Mouse (Mus musculus): ENCODE results near the gene Mybpc1. TPM values are rescaled to one million over a fixed set of nuclear protein-coding genes. Genes with fewer than 3 reads are reported as not detected.
"Not testable (repeated sequence)": the region's sequence is repeated elsewhere in the genome, so short reads cannot be mapped to it uniquely, and the experiment has no call there.

The Mybpc1 gene
- polyA plus RNA-seq, 1 experiment from 2014 or later, result 1.2 TPM

GRCm38 (mm10) chr10:88524016-88524415 lies 80.9 kb downstream of the Mybpc1 start:
- no peak for DNase-seq (ENCODE audit: low spot score)
- Histone ChIP-seq H3K27me3 (replicated peaks; ENCODE audit: low read depth, poor library complexity, severe bottlenecking) (no peaks in the 10 kb centered on the region), H3K36me3 (replicated peaks) (no peaks in the 10 kb centered on the region), H3K27ac (replicated peaks) (no peak overlapping the region), H3K4me3 (no peak overlapping the region), H3K9me3 (no peaks in the 10 kb centered on the region), H3K4me1 (no peaks in the 10 kb centered on the region)
- WGBS, result 81% methylated on average over 2 of the region's 2 CpGs

GRCm38 (mm10) chr10:88523212-88523611 lies 81.7 kb downstream of the Mybpc1 start:
- Histone ChIP-seq H3K27me3 (replicated peaks; ENCODE audit: low read depth, poor library complexity, severe bottlenecking) (no peaks in the 10 kb centered on the region), H3K4me1 (no peaks in the 10 kb centered on the region), H3K9me3 (no peaks in the 10 kb centered on the region), H3K4me3 (no peak overlapping the region), H3K36me3 (replicated peaks) (no peaks in the 10 kb centered on the region), H3K27ac (replicated peaks) (no peak overlapping the region)
- 80% methylated on average over 1 of the region's 1 CpGs for WGBS
- DNase-seq (ENCODE audit: low spot score), result no peak

DNA sequence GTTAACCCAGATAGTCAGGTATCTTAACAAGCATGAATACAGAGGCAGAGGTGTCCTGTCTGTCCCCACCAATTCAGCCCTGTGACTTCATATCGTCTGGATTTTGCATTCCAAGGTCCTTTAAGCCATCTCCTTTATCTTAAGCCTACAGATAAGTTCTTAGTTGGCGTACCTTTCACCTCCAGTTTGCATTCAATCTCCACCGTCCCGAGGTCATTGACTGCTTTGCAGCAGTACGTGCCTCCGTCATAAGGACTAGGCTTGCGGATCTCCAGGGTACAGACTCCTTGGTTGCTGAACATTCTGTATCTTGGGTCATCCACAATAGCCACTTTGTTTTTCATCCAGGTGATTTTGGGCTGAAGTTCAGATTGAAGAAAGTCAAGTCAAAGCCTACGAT lies 82.2 kb downstream of the Mybpc1 start:
- Histone ChIP-seq H3K4me1 (no peaks in the 10 kb centered on the region), H3K27me3 (replicated peaks; ENCODE audit: low read depth, poor library complexity, severe bottlenecking) (no peaks in the 10 kb centered on the region), H3K4me3 (no peak overlapping the region), H3K36me3 (replicated peaks) (no peaks in the 10 kb centered on the region), H3K27ac (replicated peaks) (no peak overlapping the region), H3K9me3 (no peaks in the 10 kb centered on the region)
- DNase-seq (ENCODE audit: low spot score), result no peak
- WGBS, result 92% methylated on average over 8 of the region's 8 CpGs

- WGBS, result 87% methylated on average over 7 of the region's 7 CpGs
- not testable (repeated sequence) for H3K27me3 ChIP-seq (replicated peaks; ENCODE audit: low read depth, poor library complexity, severe bottlenecking); H3K4me1 ChIP-seq; H3K27ac ChIP-seq (replicated peaks); H3K9me3 ChIP-seq; H3K4me3 ChIP-seq; H3K36me3 ChIP-seq (replicated peaks); DNase-seq (ENCODE audit: low spot score)
These were observed 89.9 kb downstream of the Mybpc1 start for GRCm38 (mm10) chr10:88515049-88515448.

GRCm38 (mm10) chr10:88514495-88514894 lies 90.5 kb downstream of the Mybpc1 start:
- 46% methylated on average over 2 of the region's 2 CpGs for WGBS

DNA sequence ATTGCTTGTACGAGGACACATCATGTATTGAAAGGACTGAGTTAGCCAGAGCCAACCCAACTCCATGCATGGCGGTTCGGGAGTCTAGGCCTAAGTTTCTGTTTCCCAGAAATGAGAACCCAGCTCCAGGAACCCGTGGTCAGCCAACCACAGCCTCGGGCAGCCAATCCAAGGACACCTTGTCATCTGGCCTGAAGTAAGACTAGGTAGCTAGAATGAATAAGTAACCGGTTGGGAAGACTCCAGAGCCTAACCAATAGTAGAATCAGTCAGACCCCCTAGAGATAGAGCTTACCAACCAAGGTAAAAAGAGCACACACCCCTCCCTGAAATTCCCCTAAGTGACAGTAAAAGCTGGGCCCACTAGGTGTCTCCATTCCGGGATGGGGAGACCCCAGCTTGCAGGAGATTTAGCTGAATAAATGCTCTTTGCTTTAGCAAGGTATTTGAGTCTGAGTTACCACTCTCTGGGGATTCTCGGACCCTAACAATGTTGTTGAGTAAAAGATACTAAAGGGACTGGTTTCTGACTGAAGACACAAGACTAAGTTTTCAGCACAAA lies 91.3 kb downstream of the Mybpc1 start:
- Histone ChIP-seq H3K4me3 (no peak overlapping the region), H3K27ac (replicated peaks) (no peak overlapping the region), H3K9me3 (no peaks in the 10 kb centered on the region), H3K27me3 (replicated peaks; ENCODE audit: low read depth, poor library complexity, severe bottlenecking) (no peaks in the 10 kb centered on the region), H3K4me1 (no peaks in the 10 kb centered on the region), H3K36me3 (replicated peaks) (no peaks in the 10 kb centered on the region)
- 71% methylated on average over 8 of the region's 8 CpGs for WGBS
- no peak for DNase-seq (ENCODE audit: low spot score)

More at GRCm38 (mm10) chr10:88514495-88514894, 90.5 kb downstream of the Mybpc1 start:
- H3K27me3 ChIP-seq (replicated peaks; ENCODE audit: low read depth, poor library complexity, severe bottlenecking), result no peaks in the 10 kb centered on the region
- H3K9me3 ChIP-seq, result no peaks in the 10 kb centered on the region
- H3K27ac ChIP-seq (replicated peaks), result no peak overlapping the region
- H3K4me1 ChIP-seq, result no peaks in the 10 kb centered on the region
- H3K36me3 ChIP-seq (replicated peaks), result no peaks in the 10 kb centered on the region
- peak; percentile 40 for DNase-seq (ENCODE audit: low spot score)
- H3K4me3 ChIP-seq, result no peak overlapping the region

GRCm38 (mm10) chr10:88511355-88511754 lies 93.6 kb downstream of the Mybpc1 start:
- 92% methylated on average over 9 of the region's 9 CpGs for WGBS
- no peak for DNase-seq (ENCODE audit: low spot score)

DNA sequence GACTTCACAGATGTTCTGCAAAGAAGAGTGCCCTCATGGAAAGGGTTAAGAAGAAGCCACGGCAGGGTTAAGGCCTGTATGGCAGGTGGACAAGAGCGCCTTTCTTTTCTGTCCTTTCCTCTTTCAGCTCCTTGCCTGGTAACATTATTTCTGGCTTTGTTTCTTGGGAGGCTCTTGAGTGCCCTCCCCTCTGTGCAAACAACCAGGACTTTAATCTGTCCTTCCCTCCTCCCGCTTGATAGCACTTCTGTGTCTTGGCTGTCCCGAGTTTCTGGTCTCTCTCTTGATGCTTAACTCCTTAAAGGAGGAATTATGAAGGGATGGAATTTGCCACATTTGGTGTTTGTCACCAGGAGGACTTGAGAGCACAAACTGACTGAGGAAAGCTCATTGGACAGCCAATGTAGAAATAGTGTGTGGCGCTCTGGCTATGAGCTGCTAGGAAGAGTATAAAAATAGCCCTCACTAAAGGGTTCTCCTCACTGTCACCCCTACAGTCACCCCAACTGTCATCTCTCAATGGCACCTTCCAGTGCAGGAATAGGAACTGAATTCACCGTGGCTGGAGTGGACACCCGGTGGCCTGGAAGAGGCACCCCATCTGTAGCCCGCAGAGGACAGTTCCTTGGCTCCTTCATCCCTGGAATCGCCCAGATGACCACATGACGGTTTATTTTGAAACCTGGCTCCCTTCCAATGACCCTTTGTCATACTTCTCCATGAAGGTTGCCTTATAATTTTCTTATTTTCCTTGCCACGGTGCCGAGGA lies 94.3 kb downstream of the Mybpc1 start:
- Histone ChIP-seq H3K4me3 (no peak overlapping the region), H3K27ac (replicated peaks) (no peak overlapping the region), H3K4me1 (peaks cover under 1% of the 10 kb centered on the region; the same call in 1 of the 2 replicates), H3K36me3 (replicated peaks) (no peaks in the 10 kb centered on the region), H3K27me3 (replicated peaks; ENCODE audit: low read depth, poor library complexity, severe bottlenecking) (no peaks in the 10 kb centered on the region; the same call in 1 of the 2 replicates), H3K9me3 (no peaks in the 10 kb centered on the region)
- 74% methylated on average over 12 of the region's 12 CpGs for WGBS
- no peak for DNase-seq (ENCODE audit: low spot score)

More at GRCm38 (mm10) chr10:88511355-88511754, 93.6 kb downstream of the Mybpc1 start:
- Histone ChIP-seq H3K4me1 (no peaks in the 10 kb centered on the region), H3K27me3 (replicated peaks; ENCODE audit: low read depth, poor library complexity, severe bottlenecking) (no peaks in the 10 kb centered on the region; the same call in 1 of the 2 replicates), H3K27ac (replicated peaks) (no peak overlapping the region), H3K4me3 (no peak overlapping the region), H3K36me3 (replicated peaks) (no peaks in the 10 kb centered on the region), H3K9me3 (no peaks in the 10 kb centered on the region)

GRCm38 (mm10) chr10:88507691-88508143 lies 97.2 kb downstream of the Mybpc1 start:
- Histone ChIP-seq H3K9me3 (no peaks in the 10 kb centered on the region), H3K4me3 (no peak overlapping the region), H3K36me3 (replicated peaks) (no peaks in the 10 kb centered on the region), H3K4me1 (peaks cover 22% of the 10 kb centered on the region), H3K27me3 (replicated peaks; ENCODE audit: low read depth, poor library complexity, severe bottlenecking) (no peaks in the 10 kb centered on the region; the same call in 1 of the 2 replicates), H3K27ac (replicated peaks) (no peak overlapping the region)
- WGBS, result 84% methylated on average over 7 of the region's 7 CpGs
- DNase-seq (ENCODE audit: low spot score), result no peak

GRCm38 (mm10) chr10:88505256-88505655 lies 99.7 kb downstream of the Mybpc1 start:
- no peak for DNase-seq (ENCODE audit: low spot score)
- Histone ChIP-seq H3K27ac (replicated peaks) (no peak overlapping the region), H3K9me3 (no peaks in the 10 kb centered on the region), H3K36me3 (replicated peaks) (no peaks in the 10 kb centered on the region), H3K4me1 (peaks cover 33% of the 10 kb centered on the region), H3K4me3 (no peak overlapping the region), H3K27me3 (replicated peaks; ENCODE audit: low read depth, poor library complexity, severe bottlenecking) (no peaks in the 10 kb centered on the region; the same call in 1 of the 2 replicates)
- WGBS, result 41% methylated on average over 5 of the region's 5 CpGs

DNA sequence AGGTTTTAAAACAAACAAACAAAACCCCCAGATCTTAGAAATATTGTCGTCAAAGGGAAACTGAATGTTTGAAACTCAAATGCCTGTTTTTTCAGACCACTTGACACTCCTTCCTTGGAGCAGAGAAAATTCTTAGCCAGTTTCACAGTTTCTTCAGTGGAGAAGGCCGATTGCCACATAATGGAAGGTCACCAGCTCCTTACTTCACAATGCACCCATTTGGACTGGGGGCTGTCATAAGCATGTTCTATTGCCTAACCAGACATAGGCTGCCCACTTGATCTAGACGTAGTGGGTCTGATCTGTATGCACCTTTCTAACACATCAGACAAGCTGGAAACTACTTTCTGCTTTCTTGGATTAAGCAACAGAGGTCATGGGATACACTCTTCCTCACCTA lies 100.5 kb downstream of the Mybpc1 start:
- Histone ChIP-seq H3K27ac (replicated peaks) (0 out of 2 replicates have a peak overlapping the region, but pooled peaks have one; percentile 90), H3K4me3 (peak overlapping the region; percentile 80; the same call in 1 of the 2 replicates), H3K27me3 (replicated peaks; ENCODE audit: low read depth, poor library complexity, severe bottlenecking) (no peaks in the 10 kb centered on the region; the same call in 1 of the 2 replicates), H3K4me1 (peaks cover 33% of the 10 kb centered on the region), H3K36me3 (replicated peaks) (no peaks in the 10 kb centered on the region), H3K9me3 (no peaks in the 10 kb centered on the region)
- 53% methylated on average over 3 of the region's 3 CpGs for WGBS
- no peak for DNase-seq (ENCODE audit: low spot score)

- WGBS, result under 1% methylated on average over 78 of the region's 80 CpGs
- H3K36me3 ChIP-seq (replicated peaks), result no peaks in the 10 kb centered on the region
- peak; percentile 97 for DNase-seq (ENCODE audit: low spot score)
- H3K4me1 ChIP-seq, result peaks cover 33% of the 10 kb centered on the region
- H3K9me3 ChIP-seq, result no peaks in the 10 kb centered on the region
- H3K27me3 ChIP-seq (replicated peaks; ENCODE audit: low read depth, poor library complexity, severe bottlenecking), result no peaks in the 10 kb centered on the region; the same call in 1 of the 2 replicates
- peak within 1 kb of the TSS; percentile 90 for H3K27ac ChIP-seq (replicated peaks)
- H3K4me3 ChIP-seq, result peak within 1 kb of the TSS; percentile 80
These were observed 101.3 kb downstream of the Mybpc1 start, which contains the start of gene Chpt1 for GRCm38 (mm10) chr10:88503421-88504314. Gene Chpt1 (minus strand): TSS chr10:88504073.
